Mouse (Mus musculus) limb, embryonic 12.5 days (tissue): ENCODE results near the gene Tmem108. TPM values are rescaled to one million over a fixed set of nuclear protein-coding genes. Genes with fewer than 3 reads are reported as not detected.

Experiments used
- ATAC-seq: fragments of 200-750 bp; cut with Nextera tagmentation; 2 replicates; pipeline ENCODE4 v1.8.0; 2017; ENCODE audit warnings: low read depth, moderate TSS enrichment; ENCODE audit not compliant: insufficient number of reproducible peaks, insufficient read depth, low FRiP score, low TSS enrichment
- H3K27ac ChIP-seq: fragments of 300-500 bp; sonication (generic); 2 replicates; pipeline ENCODE4 v1.5.1; 2016; ENCODE audit warnings: mild to moderate bottlenecking, moderate library complexity
- H3K27me3 ChIP-seq: fragments of 300-500 bp; sonication (generic); 2 replicates; pipeline ENCODE4 v1.6.1; 2016; ENCODE audit warnings: mild to moderate bottlenecking, moderate library complexity
- H3K36me3 ChIP-seq: fragments of 300-500 bp; sonication (generic); 2 replicates; pipeline ENCODE4 v1.6.1; 2016; ENCODE audit warnings: mild to moderate bottlenecking, moderate library complexity
- H3K4me1 ChIP-seq: fragments of 300-500 bp; sonication (generic); replicated peaks from 2 replicates; pipeline ENCODE4 v1.6.1; 2016
- H3K4me2 ChIP-seq: fragments of 300-500 bp; sonication (generic); 2 replicates; pipeline ENCODE4 v1.6.1; 2016; ENCODE audit warnings: mild to moderate bottlenecking, moderate library complexity
- H3K4me3 ChIP-seq: fragments of 300-500 bp; sonication (generic); replicated peaks from 2 replicates; pipeline ENCODE4 v1.5.1; 2016; ENCODE audit warnings: mild to moderate bottlenecking
- H3K9ac ChIP-seq: fragments of 300-500 bp; sonication (generic); replicated peaks from 2 replicates; pipeline ENCODE4 v1.6.1; 2016; ENCODE audit warnings: mild to moderate bottlenecking, moderate library complexity
- H3K9me3 ChIP-seq: fragments of 300-500 bp; sonication (generic); 2 replicates; pipeline ENCODE4 v1.6.1; 2016; ENCODE audit warnings: mild to moderate bottlenecking, moderate library complexity
- WGBS: fragments of 180-500 bp; shearing (Covaris S2); methylation state at CpG from one replicate; pipeline ENCODE4 v1.1.7; 2016; 5-methylcytosine and 5-hydroxymethylcytosine counted together
- polyA plus RNA-seq: library from polyadenylated mRNA; unstranded; fragments of >200 nt; fragmentation: Nextera tagmentation; extraction: Ambion mirVana; gene quantifications from 2 replicates; pipeline ENCODE4 v1.2.1, GENCODE M21; 2016

The Tmem108 gene
- polyA plus RNA-seq, 1 experiment from 2014 or later: 13.4 TPM

DNA sequence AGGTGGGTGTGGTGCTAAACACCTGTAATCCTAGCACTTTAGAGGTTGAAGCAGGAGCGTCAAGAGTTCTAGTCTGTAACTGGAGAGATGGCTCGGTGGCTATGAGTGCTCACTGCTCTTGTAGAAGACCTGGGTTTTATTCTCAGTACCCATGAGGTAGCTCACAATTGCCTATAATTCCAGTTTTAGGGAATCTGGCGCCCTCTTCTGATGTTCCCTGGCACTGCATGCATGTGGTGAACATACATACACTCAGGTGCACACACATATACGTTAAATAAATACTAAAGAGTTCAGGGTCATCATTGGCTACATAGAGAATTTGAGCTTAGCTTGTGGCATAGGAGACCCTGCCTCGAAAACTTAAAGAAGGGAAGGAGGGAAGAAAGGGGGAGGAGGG lies 317.0 kb downstream of the Tmem108 start:
- no peak overlapping the region for H3K4me2 ChIP-seq
- peaks cover 9% of the 10 kb centered on the region for H3K4me1 ChIP-seq
- no peaks in the 10 kb centered on the region; the same call in 1 of the 2 replicates for H3K9me3 ChIP-seq
- H3K36me3 ChIP-seq: no peaks in the 10 kb centered on the region
- H3K27me3 ChIP-seq: no peaks in the 10 kb centered on the region
- no peak overlapping the region for H3K9ac ChIP-seq
- WGBS: 85% methylated on average over 5 of the region's 5 CpGs
- H3K27ac ChIP-seq: no peak overlapping the region
- no peak overlapping the region for H3K4me3 ChIP-seq
- no peak for ATAC-seq

- Histone ChIP-seq H3K4me1 (peaks cover 9% of the 10 kb centered on the region), H3K9ac (no peak overlapping the region), H3K27ac (no peak overlapping the region), H3K4me2 (no peak overlapping the region; the same call in 1 of the 2 replicates), H3K27me3 (no peaks in the 10 kb centered on the region), H3K4me3 (no peak overlapping the region), H3K36me3 (no peaks in the 10 kb centered on the region), H3K9me3 (no peaks in the 10 kb centered on the region; the same call in 1 of the 2 replicates)
- no peak for ATAC-seq
- WGBS: 54% methylated on average over 7 of the region's 7 CpGs
Measured at GRCm38 (mm10) chr9:103443824-103444185, 317.8 kb downstream of the Tmem108 start.

- Histone ChIP-seq H3K27me3 (no peaks in the 10 kb centered on the region), H3K4me3 (no peak overlapping the region), H3K9ac (no peak overlapping the region), H3K27ac (peak overlapping the region; percentile 59; the same call in 1 of the 2 replicates), H3K4me2 (no peak overlapping the region; the same call in 1 of the 2 replicates), H3K4me1 (peaks cover 9% of the 10 kb centered on the region), H3K36me3 (no peaks in the 10 kb centered on the region), H3K9me3 (no peaks in the 10 kb centered on the region; the same call in 1 of the 2 replicates)
- WGBS: 24% methylated on average over 13 of the region's 13 CpGs
- no peak for ATAC-seq
Measured at GRCm38 (mm10) chr9:103443121-103443823, 318.4 kb downstream of the Tmem108 start.

- 76% methylated on average over 3 of the region's 3 CpGs for WGBS
Measured at GRCm38 (mm10) chr9:103440597-103440996, 321.0 kb downstream of the Tmem108 start.

GRCm38 (mm10) chr9:103437104-103437503 lies 324.5 kb downstream of the Tmem108 start:
- Histone ChIP-seq H3K27ac (no peak overlapping the region), H3K9ac (no peak overlapping the region), H3K36me3 (no peaks in the 10 kb centered on the region), H3K4me2 (no peak overlapping the region), H3K4me1 (peaks cover 12% of the 10 kb centered on the region), H3K9me3 (no peaks in the 10 kb centered on the region), H3K27me3 (no peaks in the 10 kb centered on the region), H3K4me3 (no peak overlapping the region)
- 70% methylated on average over 5 of the region's 5 CpGs for WGBS
- no peak for ATAC-seq

More at GRCm38 (mm10) chr9:103440597-103440996, 321.0 kb downstream of the Tmem108 start:
- no peak overlapping the region for H3K9ac ChIP-seq
- no peaks in the 10 kb centered on the region; the same call in 1 of the 2 replicates for H3K9me3 ChIP-seq
- H3K4me3 ChIP-seq: no peak overlapping the region
- no peak for ATAC-seq
- H3K27me3 ChIP-seq: no peaks in the 10 kb centered on the region
- H3K27ac ChIP-seq: no peak overlapping the region
- H3K36me3 ChIP-seq: no peaks in the 10 kb centered on the region
- no peak overlapping the region for H3K4me2 ChIP-seq
- peaks cover 9% of the 10 kb centered on the region for H3K4me1 ChIP-seq

GRCm38 (mm10) chr9:103434116-103434515 lies 327.5 kb downstream of the Tmem108 start:
- H3K4me3 ChIP-seq: no peak overlapping the region
- no peaks in the 10 kb centered on the region for H3K27me3 ChIP-seq
- H3K9ac ChIP-seq: no peak overlapping the region
- no peak overlapping the region for H3K4me2 ChIP-seq
- no peak for ATAC-seq
- no peak overlapping the region for H3K27ac ChIP-seq
- WGBS: 46% methylated on average over 4 of the region's 4 CpGs
- H3K36me3 ChIP-seq: no peaks in the 10 kb centered on the region
- peaks cover 17% of the 10 kb centered on the region for H3K4me1 ChIP-seq
- H3K9me3 ChIP-seq: no peaks in the 10 kb centered on the region

Other genes starting within 250 kb of the Tmem108 start
- gene Nphp3, start 240.7 kb upstream of the Tmem108 start, polyA plus RNA-seq: 8.4 and 8.6 TPM in 2 replicates